Mouse (Mus musculus) neutrophil, adult 5-6 weeks (primary cell): ENCODE measurements around the gene Tmem120b. TPM values are rescaled to one million over a fixed set of nuclear protein-coding genes. Genes with fewer than 3 reads are reported as not detected.
A peak's percentile ranks its signal among the peaks of the same experiment; 100 is the strongest.
"Not testable (repeated sequence)": the region's sequence is repeated elsewhere in the genome, so short reads cannot be mapped to it uniquely, and the experiment has no call there.

Experiments used
- ATAC-seq: fragments of 151-379, 151-347 bp; 2 replicates; pipeline ENCODE4 v1.8.0; 2017; ENCODE audit warnings: mild to moderate bottlenecking, moderate TSS enrichment; ENCODE audit not compliant: insufficient number of reproducible peaks, poor library complexity, low FRiP score, severe bottlenecking; ENCODE audit errors: extremely low read depth
- total RNA-seq: library from RNA; stranded (forward); fragments of 200-1000 nt; gene quantifications from 2 replicates; pipeline ENCODE4 v1.2.3, GENCODE M21; 2017

The Tmem120b gene
- total RNA-seq, 1 experiment from 2014 or later = 2.0 TPM

GRCm38 (mm10) chr5:123046916-123047315 is 21.3 kb upstream of the Tmem120b start, which contains the start of gene Morn3:
Gene Morn3 (minus strand): TSS chr5:123047016.
- no peak for ATAC-seq

- ATAC-seq = 0 out of 2 replicates have a peak, but pooled peaks have one; percentile 62
These were observed 18.9 kb upstream of the Tmem120b start for GRCm38 (mm10) chr5:123049271-123049670.

- no peak for ATAC-seq
These were observed 17.3 kb upstream of the Tmem120b start for GRCm38 (mm10) chr5:123050918-123051317.

GRCm38 (mm10) chr5:123051736-123052135 is 16.5 kb upstream of the Tmem120b start:
- no peak for ATAC-seq

GRCm38 (mm10) chr5:123057366-123058250 is 10.6 kb upstream of the Tmem120b start:
- peak; percentile 89 for ATAC-seq

GRCm38 (mm10) chr5:123058251-123059102 is 9.7 kb upstream of the Tmem120b start:
- ATAC-seq = no peak

- ATAC-seq = peak; percentile 31; the same call in 1 of the 2 replicates
These were observed 8.3 kb upstream of the Tmem120b start for GRCm38 (mm10) chr5:123059757-123060520.

- no peak for ATAC-seq
These were observed 7.4 kb upstream of the Tmem120b start for GRCm38 (mm10) chr5:123060706-123061401.

GRCm38 (mm10) chr5:123061402-123061749 is 6.8 kb upstream of the Tmem120b start:
- ATAC-seq = not testable (repeated sequence)

- no peak for ATAC-seq
These were observed 5.1 kb upstream of the Tmem120b start for GRCm38 (mm10) chr5:123063141-123063540.

GRCm38 (mm10) chr5:123064207-123064606 is 4.0 kb upstream of the Tmem120b start:
- peak; percentile 53; the same call in 1 of the 2 replicates for ATAC-seq

- peak; percentile 69; the same call in 1 of the 2 replicates for ATAC-seq
These were observed 720 bp upstream of the Tmem120b start for GRCm38 (mm10) chr5:123067395-123067995.

- ATAC-seq = no peak
These were observed 499 bp downstream of the Tmem120b start for GRCm38 (mm10) chr5:123068714-123069113.

- peak; percentile 66 for ATAC-seq
These were observed 7.6 kb downstream of the Tmem120b start for GRCm38 (mm10) chr5:123075576-123076418.

- ATAC-seq = peak; percentile 8; the same call in 1 of the 2 replicates
These were observed 8.4 kb downstream of the Tmem120b start for GRCm38 (mm10) chr5:123076419-123077281.

- no peak for ATAC-seq
These were observed 11.4 kb downstream of the Tmem120b start for GRCm38 (mm10) chr5:123079568-123079967.
